Mouse (Mus musculus): ENCODE measurements at regions not wholly inside any gene's neighbourhood (a gene's known extent, or its start where the extent isn't known, plus 50 kb on each side); places are given as distances from the start of the nearest gene placed in this dataset.

- TF ChIP-seq CTCF (IDR thresholded peaks at IDR 0.05) (no peak), EP300 (IDR thresholded peaks at IDR 0.05; ENCODE audit: insufficient read depth, low read depth, low read length) (no peak), POLR2A (IDR thresholded peaks at IDR 0.05; ENCODE audit: insufficient read depth, low read depth, low read length) (no peak)
These were observed 92.9 kb downstream of the Mbip start for GRCm38 (mm10) chr12:56252612-56253444.
